Mouse (Mus musculus) kidney, adult 2 months (tissue): ENCODE measurements around the gene Slc44a3.

Experiments
- CTCF ChIP-seq: fragments of 200-500 bp; conservative IDR thresholded peaks from 2 replicates; pipeline ENCODE4 v1.5.1; 2011; ENCODE audit warnings: low read depth, mild to moderate bottlenecking, control low read depth, low read length, moderate library complexity, mixed read lengths; ENCODE audit not compliant: insufficient read depth, insufficient read length
- POLR2A ChIP-seq: fragments of 200-500 bp; IDR thresholded peaks from one replicate; pipeline ENCODE4 v1.6.1; 2011; ENCODE audit warnings: low read depth, low read length, control low read depth

- TF ChIP-seq CTCF (no peak), POLR2A (no peak)
These were observed 50.6 kb downstream of the Slc44a3 start for GRCm38 (mm10) chr3:121481564-121481963.
